Mouse (Mus musculus): Measurements from ENCODE around the gene Pax4. TPM values are rescaled to one million over a fixed set of nuclear protein-coding genes. Genes with fewer than 3 reads are reported as not detected.

Pax4 gene
- total RNA-seq, 2 experiments from 2014 or later, result not detected

- DNase-seq, result no peak
Measured at GRCm38 (mm10) chr6:28411236-28411635, 37.9 kb downstream of the Pax4 start.

GRCm38 (mm10) chr6:28410053-28410452 lies 39.1 kb downstream of the Pax4 start:
- intact Hi-C loops (cut with DNase I; ENCODE audit: low total_unique reads), result no loop called here
- DNase-seq, result no peak

More at GRCm38 (mm10) chr6:28411236-28411635, 37.9 kb downstream of the Pax4 start:
- intact Hi-C loops (cut with DNase I; ENCODE audit: low total_unique reads), result no loop called here

GRCm38 (mm10) chr6:28399791-28400190 lies 49.4 kb downstream of the Pax4 start:
- intact Hi-C loops (cut with DNase I; ENCODE audit: low total_unique reads), result no loop called here
- no peak for DNase-seq

- DNase-seq, result no peak
- intact Hi-C loops (cut with DNase I; ENCODE audit: low total_unique reads), result no loop called here
Measured at GRCm38 (mm10) chr6:28398726-28399125, 50.4 kb downstream of the Pax4 start.

GRCm38 (mm10) chr6:28397681-28398203 lies 51.4 kb downstream of the Pax4 start, which contains the start of gene Zfp800:
Gene Zfp800, minus strand, starts transcription at chr6:28398005.
- intact Hi-C loops (cut with DNase I; ENCODE audit: low total_unique reads), result no loop called here

GRCm38 (mm10) chr6:28396853-28397457 lies 52.2 kb downstream of the Pax4 start:
- intact Hi-C loops (cut with DNase I; ENCODE audit: low total_unique reads), result no loop called here
- no peak for DNase-seq

More at GRCm38 (mm10) chr6:28397681-28398203, 51.4 kb downstream of the Pax4 start, which contains the start of gene Zfp800:
- DNase-seq, result no peak

GRCm38 (mm10) chr6:28396051-28396852 lies 52.9 kb downstream of the Pax4 start:
- intact Hi-C loops (cut with DNase I; ENCODE audit: low total_unique reads), result no loop called here
- no peak for DNase-seq

Other genes with a start within 250 kb of the Pax4 start
- gene Zfp800, start 51.3 kb downstream of the Pax4 start, total RNA-seq (2021), result 1 to 10 TPM; 5.6 to 6.0 TPM
- 10 to 100 TPM; 97.7 to 99.2 TPM for gene Arf5, start 25.8 kb downstream of the Pax4 start, total RNA-seq (2021)
- gene Fscn3, start 21.6 kb downstream of the Pax4 start, total RNA-seq (2021), result not detected
- gene Gcc1, start 21.0 kb downstream of the Pax4 start, total RNA-seq (2021), result 1 to 10 TPM; 5.4 to 5.7 TPM
- 10 to 100 TPM; 43.4 to 51.3 TPM for gene Snd1, start 25.8 kb upstream of the Pax4 start, total RNA-seq (2021)

Data from gastrocnemius, postnatal 14 days (tissue).